Mouse (Mus musculus) lung, postnatal 0 days (tissue): Measurements from ENCODE around the gene Akt2.

Experiments
- CTCF ChIP-seq: IDR thresholded peaks from 2 replicates; pipeline ENCODE4 v1.5.1; 2016; ENCODE audit warnings: antibody characterized with exemption, mild to moderate bottlenecking
- EP300 ChIP-seq: IDR thresholded peaks from 2 replicates; pipeline ENCODE4 v1.6.1; 2016; ENCODE audit warnings: antibody characterized with exemption, mild to moderate bottlenecking, control low read depth

- no peak for TF ChIP-seq CTCF
- TF ChIP-seq EP300, result no peak
These were observed 95.7 kb downstream of the Akt2 start for GRCm38 (mm10) chr7:27687043-27687442.
